Mouse (Mus musculus): ENCODE results near the gene Mfsd2b.
"Not testable (repeated sequence)": the region's sequence is repeated elsewhere in the genome, so short reads cannot be mapped to it uniquely, and the experiment has no call there.

Gene Mfsd2b

DNA sequence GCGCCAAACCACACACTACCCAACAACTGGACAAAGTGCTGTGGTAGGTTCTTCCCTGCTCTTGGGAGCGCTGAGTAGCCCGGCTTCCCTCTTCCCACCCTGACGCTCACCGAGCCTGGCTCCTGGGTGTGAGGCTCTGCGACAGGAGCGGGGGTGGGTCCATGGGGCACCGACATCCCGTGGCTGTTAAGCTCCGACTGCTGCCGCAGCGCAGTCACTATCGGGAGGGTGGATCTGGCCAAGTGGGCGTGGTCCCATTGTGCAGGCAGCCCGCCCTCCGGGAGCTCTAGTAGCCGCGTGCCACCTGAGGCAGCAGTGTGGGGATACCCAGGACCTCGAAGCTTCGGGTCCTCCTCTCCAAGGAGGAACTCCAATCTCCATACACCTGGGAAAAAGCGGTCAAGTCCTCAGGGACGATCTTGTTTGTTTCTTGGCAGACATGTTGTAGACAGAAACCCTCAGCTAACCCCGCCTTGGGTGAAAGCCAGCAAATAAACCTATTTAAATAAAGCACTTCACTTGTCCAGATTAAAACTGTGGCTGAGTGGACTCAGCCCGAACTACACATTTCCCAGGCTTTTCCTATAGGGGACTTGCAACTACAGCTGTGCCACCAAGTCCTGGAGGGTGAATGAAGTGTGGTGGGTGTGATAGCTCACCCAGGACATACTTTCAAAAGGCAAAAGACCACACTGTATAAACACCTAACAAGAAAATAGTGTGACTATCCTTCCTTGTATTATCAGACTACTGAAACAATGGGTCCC, at the start of gene Mfsd2b:
Gene Mfsd2b (minus strand): TSS at position 199 of the 767 bp plus-strand sequence.
- peak; percentile 83 for DNase-seq (ENCODE audit: low spot score)

DNA sequence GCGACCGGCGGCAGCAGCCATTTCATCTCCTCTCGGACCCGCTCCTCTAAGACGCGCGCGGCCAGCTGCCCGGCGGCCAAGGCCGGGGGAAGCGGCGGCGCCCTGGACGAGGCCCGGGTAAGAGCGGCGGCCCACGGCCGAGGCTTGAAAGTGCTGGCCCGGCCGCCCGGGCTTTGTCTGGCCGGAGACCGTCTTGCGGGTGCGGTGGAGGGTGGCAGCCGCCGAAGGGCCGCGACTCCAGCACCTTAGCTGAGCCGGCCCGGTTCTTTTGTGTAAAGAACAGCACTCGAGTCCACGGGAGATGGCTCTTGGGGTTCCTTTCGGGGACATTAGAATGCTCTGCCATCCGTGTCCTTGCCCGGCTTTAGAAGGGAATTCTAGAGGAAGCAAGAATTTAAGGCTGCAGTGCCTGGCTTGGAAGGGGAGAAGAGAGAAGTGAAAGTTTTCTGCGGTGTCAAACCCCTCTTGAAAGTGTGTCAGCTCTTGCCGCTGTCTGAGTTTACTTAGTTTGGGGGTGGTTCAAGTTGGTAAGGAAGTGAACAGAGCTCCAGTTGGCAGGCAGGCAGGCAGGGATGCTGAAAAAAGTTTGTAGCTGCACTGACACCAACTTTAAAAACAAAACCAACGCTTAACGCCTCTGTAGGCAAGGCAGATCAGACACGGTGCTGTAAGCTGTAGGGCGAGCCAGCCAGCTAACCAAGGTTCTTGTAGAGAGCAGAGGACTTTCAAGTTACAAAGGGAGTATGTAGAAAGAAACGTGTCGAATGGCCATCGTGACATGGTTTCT, 43.8 kb upstream of the Mfsd2b start:
- DNase-seq (ENCODE audit: low spot score): peak; percentile 63

DNA sequence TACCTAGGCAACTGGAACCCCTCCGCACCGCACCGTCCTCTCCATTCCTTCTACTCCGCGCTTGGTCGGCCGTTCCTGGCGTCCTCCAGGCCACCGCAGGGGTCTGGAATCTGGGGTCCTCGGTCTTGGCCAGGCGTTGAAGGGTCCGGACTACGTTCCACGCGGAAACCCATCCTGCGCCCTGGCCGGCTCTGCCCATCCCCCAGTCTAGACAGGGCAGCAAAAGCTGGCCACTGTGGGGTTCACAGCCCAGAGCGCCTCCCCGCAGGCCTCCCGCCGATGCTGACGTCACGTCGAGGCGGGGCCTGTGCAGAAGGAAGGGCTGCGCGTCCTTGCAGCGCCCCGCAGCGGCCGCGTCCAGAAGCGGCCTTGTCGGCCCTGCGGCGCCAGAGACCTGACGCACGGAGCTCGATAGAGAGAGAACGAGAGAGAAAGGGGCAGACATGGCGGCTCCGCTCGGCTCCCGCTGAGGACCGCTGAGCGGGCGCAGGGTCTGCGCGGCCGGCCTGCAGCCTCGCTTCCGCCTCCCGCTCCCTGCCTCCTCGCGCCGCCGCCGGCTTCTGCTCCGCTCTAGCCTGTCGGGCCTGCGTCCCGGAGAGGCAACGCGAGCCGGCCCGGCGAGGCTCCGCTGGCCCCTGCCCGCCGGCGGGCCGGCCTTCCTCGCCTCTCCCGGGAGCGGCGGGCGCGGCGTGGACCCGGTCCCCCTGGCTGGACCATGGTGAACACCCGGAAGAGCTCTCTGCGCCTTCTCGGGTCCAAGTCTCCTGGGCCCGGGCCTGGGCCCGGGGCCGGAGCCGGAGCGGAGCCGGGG, 43.0 kb upstream of the Mfsd2b start, which contains the start of gene Atad2b:
Gene Atad2b (plus strand): TSS at position 360 of the 811 bp plus-strand sequence.
- DNase-seq (ENCODE audit: low spot score): peak; percentile 97

DNA sequence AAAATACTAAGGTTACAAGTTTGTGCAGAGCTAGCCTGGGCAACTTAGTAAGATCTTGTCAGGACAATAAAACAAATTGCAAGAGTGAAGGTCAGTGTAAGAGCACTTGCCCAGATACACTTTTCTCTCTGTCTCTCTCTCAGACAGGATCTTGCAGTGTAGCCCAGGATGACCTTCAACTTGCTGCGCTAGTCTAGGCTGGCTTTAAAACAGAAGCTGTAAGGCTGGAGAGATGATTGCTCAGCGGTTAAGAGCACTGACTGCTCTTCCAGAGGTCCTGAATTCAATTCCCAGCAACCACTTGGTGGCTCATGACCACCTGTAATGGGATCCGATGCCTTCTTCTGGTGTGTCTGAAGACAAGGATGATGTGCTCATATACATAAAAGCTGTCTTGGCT, 40.8 kb upstream of the Mfsd2b start:
- DNase-seq (ENCODE audit: low spot score): no peak

DNA sequence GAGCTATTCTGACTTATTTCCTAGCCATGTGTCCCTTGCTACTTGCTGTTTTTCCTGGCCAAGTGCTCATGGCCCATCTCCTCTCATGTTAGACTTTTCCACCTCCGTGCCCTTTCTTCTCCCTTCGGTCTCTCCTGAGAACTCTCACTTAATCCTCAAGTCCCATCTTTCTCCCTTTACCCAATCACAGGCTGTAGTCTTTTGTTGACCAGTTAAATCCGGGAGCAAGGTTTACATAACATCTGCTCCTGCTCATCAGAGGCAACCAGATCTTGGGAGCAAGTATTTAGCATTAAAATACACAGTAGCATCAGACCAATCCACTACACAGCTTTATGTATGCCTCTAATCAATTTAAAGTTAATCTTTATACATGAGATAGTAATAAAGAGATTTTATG, 40.3 kb upstream of the Mfsd2b start:
- DNase-seq (ENCODE audit: low spot score): no peak

DNA sequence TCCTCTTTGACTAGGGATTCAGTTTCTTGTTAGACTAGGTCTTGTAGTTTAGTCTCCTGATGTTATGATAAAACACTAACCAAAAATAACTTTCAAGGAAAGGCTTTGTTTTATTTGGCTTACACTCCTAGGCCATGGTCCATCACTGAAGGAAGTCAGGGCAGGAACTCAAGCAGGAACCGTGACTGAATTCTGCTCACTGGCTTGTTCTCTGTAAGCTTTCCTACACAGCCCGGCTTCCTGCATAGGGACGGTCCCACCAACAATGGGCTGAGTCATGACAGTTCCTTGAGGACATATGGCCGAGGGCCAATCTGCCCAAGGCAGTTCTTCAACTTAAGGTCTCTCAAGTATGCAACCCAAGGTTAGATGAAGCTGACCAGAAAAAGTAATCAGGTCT, 37.6 kb upstream of the Mfsd2b start:
- no peak for DNase-seq (ENCODE audit: low spot score)

DNA sequence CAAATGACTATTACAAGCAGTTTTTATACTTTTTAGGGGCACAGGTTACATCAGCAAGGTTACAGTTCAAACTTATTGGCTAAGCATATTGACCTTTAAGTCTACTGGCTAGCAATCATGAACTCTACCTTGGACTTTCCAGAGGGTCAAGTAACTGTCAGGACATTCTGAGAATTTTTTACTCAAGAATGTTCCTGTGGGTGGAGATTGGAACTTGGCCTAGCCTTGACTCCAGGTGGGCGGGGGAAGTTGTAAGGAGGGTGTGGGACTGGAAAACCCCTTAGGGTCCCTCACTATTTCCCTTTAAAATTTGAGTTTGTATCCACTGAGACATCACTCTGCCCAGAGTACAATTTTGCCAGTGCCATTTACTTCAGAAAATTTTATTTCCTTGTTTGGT, 36.3 kb upstream of the Mfsd2b start:
- not testable (repeated sequence) for DNase-seq (ENCODE audit: low spot score)

DNA sequence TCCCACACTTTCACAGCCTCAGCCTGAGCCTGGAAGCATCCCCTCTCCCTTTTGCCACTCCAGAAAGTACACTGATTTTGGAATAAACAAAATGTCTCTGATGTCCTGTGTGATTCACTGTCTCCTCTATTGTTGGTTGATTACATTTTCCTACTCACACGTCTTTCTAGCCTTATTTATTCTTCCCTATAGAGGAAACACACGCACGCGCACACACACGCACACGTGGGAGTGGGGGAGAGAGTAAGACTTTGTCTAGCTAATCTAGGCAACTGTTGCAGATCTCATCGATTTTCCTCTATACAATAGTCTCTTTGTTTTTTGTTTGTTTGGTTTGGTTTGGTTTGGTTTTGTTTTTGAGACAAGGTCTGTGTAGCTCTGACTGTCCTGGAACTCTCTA, 34.2 kb upstream of the Mfsd2b start:
- no peak for DNase-seq (ENCODE audit: low spot score)

DNA sequence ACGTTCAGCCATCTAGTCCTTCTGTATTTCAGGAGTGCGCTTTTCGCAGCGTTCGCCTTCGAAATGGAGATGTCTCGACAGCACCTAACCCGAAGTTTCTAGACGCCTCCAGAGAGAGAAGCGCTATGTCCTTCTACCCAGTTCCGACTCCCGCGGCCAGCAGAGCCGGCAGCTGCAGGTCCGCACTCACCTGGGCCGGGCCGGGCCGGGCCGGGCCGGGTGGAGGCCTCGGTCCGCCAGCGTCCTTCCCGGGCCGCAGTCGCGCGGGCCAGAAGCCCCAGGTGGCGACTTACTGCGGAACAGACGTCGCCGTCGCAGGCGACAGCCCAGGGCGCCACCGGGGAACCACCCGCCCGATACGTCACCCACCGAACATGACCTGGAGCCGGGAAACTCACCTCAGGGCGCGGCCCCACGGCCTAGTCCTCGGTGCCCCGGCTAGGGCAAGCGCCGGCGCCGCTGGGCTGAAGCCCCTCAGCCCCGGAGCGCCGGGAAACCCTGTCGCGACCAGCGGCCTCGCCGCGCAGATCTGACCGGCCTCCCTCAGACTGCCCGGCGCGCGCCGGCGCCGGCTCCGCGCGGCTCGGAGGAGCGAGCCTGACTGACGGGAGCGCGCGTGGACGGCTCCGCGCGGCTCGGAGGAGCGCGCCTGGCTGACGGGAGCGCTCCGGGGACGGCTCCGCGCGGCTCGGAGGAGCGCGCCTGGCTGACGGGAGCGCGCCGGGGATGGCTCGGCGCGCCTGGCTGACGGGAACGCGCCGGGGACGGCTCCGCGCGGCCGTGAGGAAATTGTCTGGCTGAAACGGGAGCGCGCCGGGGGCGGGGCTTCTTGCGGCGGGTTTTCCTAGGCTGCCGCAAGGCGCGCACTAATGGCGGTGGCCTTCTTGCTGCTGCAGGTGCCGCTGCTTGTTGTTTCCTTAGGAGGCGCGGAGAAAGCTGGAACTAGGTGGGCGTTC, 33.1 kb upstream of the Mfsd2b start, which contains the start of gene Ubxn2a:
Gene Ubxn2a (minus strand): TSS at position 755 of the 956 bp plus-strand sequence.
- DNase-seq (ENCODE audit: low spot score): peak; percentile 95

DNA sequence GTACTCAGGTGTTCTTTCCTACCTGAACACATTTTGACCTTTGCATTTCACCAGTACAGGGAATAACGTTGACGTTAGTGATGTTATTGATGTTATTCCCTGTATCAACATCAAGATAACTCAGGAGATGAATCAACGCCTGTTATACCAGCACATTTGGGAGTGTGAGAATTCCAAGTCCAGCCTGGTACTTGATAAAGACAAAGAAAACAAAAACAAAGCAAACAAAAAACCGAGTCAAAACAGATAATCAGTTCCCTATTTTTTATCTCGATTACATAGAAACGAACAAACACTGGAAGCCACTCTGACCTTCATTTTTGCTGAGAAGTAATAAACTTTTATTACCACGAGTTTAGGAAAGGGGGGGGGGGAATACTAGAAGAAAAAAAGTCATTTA, 32.3 kb upstream of the Mfsd2b start:
- no peak for DNase-seq (ENCODE audit: low spot score)

DNA sequence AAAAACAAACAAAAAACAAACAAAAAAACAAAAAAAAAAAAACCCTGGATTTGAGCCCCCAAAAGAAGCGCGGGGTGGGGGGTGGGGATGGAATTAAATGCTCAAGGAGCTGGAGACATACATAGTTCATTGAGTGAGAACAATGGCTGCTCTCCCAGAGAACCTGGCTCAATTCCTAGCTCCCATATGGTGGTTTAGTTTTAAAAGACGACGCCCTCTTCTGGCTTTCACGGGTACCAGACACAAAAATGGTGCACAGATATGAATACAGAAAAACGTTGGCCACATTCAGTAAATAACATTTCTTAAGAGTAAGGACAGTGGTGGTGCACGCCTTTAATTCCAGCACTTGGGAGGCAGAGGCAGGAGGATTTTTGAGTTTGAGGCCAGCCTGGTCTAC, 31.8 kb upstream of the Mfsd2b start:
- peak; percentile 20 for DNase-seq (ENCODE audit: low spot score)

DNA sequence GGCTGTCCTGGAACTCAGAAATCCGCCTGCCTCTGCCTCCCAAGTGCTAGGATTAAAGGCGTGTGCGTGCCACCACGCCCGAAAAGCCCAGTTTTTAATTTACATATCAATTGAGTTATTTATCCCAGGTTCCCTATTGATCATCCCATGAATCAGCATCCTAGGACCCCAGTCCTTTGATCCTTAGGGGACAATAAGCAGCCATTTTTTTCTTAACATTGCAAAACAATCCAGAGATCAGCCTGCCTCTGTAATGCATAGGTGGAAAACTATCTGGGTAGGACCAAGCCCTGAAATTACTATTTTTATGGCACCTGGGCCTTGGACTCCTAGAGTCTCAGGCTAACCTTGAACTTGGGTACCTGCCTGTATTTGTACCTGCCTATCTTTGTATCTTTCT, 23.9 kb upstream of the Mfsd2b start:
- DNase-seq (ENCODE audit: low spot score): no peak

DNA sequence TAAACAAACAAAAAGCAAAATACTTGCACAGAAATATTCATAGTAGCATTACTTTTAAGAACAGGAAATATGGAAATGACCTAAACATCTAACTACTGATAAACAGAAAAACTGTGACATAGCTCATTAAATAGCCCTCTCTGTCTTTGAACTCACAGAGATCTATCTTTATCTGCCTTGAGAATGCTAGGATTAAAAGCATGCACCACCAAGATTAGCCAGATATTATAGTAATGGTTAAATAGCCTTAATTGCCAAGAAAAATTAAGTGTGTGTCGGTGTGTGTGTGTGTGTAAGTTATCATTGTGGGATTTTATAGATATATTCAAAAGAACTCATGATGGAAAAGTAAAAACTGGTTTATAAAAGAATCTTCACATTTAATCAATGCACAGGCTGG, 15.7 kb upstream of the Mfsd2b start:
- no peak for DNase-seq (ENCODE audit: low spot score)

DNA sequence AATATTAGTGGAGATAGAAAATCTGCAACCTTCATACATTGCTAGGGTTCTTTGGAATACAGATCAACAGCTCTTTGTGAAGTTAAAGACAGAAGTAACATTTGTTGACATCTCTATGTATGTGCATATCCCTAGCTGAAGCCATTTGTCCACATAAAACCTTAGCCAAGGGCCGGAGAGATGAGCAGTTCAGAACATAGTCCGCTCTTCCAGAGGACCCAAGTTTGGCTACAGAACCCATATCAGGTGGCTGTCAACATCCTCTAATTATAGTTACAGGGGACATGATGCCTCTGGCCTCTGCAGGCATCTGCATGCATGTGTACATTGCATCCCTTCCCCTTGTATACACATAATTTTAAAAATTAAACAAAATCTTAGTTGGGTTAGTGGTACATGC, 15.1 kb upstream of the Mfsd2b start:
- no peak for DNase-seq (ENCODE audit: low spot score)

DNA sequence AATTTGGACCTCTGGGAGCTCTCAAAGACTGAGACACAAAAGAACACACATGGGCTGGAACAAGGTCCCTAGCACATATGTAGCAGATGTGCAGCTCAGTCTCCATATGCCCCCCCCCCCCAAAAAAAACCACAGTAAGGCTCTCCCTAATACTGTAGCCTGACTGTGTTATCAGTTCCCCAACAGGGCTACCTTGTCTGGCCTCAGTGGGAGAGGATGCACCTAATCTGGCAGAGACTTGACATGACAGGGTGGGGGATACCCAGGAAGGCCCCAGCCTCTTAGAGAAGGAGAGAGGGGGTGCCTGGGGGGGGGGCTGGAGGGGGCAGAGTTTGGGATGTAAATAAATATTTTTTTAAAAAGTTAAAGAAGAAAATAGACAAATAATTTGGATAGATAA, 14.6 kb upstream of the Mfsd2b start:
- no peak for DNase-seq (ENCODE audit: low spot score)

DNA sequence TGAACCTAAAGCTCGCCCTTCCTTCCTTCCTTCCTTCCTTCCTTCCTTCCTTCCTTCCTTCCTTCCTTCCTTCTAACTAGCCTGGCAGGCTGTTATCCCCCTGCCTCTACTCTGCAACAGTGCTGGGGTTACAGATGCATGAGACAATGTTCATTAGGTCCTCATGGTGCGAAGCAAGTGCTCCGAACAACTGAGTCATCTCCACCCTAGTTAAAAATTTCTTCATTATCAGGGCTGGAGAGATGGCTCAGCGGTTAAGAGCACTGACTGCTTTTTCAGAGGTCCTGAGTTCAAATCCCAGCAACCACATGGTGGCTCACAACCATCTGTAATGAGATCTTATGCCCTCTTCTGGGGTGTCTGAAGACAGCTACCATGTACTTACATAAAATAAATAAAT, 12.4 kb upstream of the Mfsd2b start:
- DNase-seq (ENCODE audit: low spot score): not testable (repeated sequence)

DNA sequence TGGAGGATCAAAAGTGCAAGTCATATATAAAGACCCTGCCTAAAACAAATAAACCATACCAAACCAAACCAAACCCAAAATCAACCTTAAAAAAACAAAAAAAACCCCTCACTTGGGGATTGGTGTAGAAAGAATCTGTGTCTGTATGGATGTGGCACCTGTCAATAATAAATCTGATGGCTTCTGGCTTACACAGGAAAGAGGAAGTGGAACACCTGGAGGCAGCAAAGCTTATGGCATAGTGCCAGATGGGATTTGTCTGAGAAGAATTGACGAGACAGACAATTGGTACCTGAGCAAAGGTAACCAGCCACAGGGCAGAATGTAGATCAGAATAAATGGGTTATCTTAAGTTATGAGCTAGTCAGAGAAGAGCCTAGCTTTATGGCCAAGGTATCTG, 10.9 kb upstream of the Mfsd2b start:
- no peak for DNase-seq (ENCODE audit: low spot score)

DNA sequence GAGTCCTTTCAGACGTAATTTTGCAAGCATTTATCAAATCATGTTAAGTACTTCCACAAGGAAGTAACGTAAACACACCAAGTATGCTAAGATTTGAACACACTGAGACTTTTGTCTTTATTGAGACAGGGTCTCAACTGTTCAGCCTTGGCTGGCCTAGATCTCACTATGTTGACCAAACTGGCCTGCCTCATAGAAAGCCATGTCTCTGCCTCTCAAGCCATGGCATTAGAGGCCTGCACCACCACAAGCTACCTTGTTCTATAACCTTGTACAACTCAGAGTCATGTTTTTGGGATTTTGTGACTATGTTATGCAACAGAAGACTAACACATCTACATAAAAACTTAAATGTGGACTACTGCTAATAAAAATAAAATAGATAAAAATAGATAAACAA, 7.9 kb upstream of the Mfsd2b start:
- no peak for DNase-seq (ENCODE audit: low spot score)

DNA sequence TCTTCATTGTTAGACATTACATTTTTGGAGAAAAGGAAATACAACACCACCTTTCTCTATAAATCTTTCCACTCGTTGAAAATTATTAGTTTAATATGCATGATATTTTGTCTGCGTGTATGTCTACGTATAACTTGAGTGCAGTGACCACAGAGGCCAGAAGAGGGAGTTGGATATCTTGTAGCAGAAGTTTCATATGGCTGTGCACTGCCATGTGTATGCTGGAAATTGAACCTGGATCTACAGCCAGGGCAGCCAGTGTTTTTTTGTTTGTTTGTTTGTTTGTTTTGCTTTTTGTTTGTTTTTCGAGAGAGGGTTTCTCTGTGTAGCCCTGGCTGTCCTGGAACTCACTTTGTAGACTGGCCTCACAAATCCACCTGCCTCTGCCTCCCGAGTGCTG, 4.9 kb upstream of the Mfsd2b start:
- DNase-seq (ENCODE audit: low spot score): no peak

DNA sequence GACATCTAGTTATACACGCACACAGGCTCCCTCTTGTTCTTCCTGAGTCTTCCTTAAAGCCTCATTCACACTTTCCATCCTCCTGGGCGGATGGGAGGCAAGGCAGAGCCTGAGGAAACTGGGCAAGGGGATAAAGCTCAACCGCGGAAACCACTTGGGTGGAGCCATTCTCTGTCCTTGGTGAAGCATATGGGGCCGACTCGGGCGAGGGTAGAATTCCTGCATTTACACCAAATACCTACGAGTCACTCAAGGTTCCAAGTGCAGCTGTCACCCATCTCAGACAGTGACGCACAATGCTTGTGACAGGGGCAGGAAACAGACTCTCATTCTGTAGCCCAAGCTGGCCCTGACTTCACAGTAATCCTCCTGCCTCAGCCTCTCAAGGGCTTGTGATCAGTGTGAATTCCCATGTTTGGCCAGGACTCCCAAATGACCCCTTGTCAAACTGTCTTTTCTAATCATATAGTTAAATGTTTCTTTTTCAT, 4.2 kb upstream of the Mfsd2b start:
- DNase-seq (ENCODE audit: low spot score): no peak

DNA sequence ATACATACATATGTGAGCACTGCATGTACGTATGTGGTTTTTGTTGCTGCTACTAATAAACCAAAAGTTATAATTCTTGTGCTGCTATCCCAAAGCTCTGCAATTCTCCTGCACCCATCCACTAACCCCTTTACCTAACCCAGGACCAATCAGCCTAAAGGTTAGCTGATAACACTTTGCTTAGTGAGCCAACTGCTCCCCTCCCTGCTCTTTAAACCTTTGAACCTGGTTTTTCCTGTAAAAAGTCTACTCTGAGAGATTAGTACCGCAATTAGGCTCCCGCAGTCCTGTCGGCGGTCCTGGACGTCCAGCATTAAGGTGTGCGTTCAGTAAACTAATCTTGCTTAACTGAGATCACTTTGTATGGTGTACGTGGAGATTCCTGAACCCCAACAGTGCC, 1.5 kb upstream of the Mfsd2b start:
- no peak for DNase-seq (ENCODE audit: low spot score)
